Mouse (Mus musculus) forebrain, postnatal 0 days (tissue): ENCODE results near the gene Mrpl54. TPM values are rescaled to one million over a fixed set of nuclear protein-coding genes. Genes with fewer than 3 reads are reported as not detected.
A peak's percentile ranks its signal among the peaks of the same experiment; 100 is the strongest.

Source experiments
- ATAC-seq: fragments of 200-750 bp; cut with Nextera tagmentation; 2 replicates; pipeline ENCODE4 v1.8.0; 2017; ENCODE audit warnings: mild to moderate bottlenecking, moderate library complexity
- DNase-seq: peaks from one replicate; pipeline ENCODE4 v3.0.0-alpha.2; 2015
- H3K27ac ChIP-seq: fragments of 300-500 bp; sonication (generic); 2 replicates; pipeline ENCODE4 v1.5.1; 2014; ENCODE audit warnings: low read depth, mild to moderate bottlenecking, antibody characterized with exemption, low read length, moderate library complexity, mixed read lengths
- H3K27me3 ChIP-seq: fragments of 300-500 bp; sonication (generic); 2 replicates; pipeline ENCODE4 v1.6.1; 2014; ENCODE audit warnings: mild to moderate bottlenecking, low read length, mixed read lengths; ENCODE audit not compliant: insufficient read depth
- H3K36me3 ChIP-seq: fragments of 300-500 bp; sonication (generic); 2 replicates; pipeline ENCODE4 v1.6.1; 2014; ENCODE audit warnings: mild to moderate bottlenecking, moderate library complexity; ENCODE audit not compliant: insufficient read depth
- H3K4me1 ChIP-seq: fragments of 300-500 bp; sonication (generic); 2 replicates; pipeline ENCODE4 v1.6.1; 2014; ENCODE audit warnings: antibody characterized with exemption; ENCODE audit not compliant: insufficient read depth
- H3K4me2 ChIP-seq: fragments of 300-500 bp; sonication (generic); 2 replicates; pipeline ENCODE4 v1.6.1; 2014; ENCODE audit warnings: low read depth, mild to moderate bottlenecking, moderate library complexity
- H3K4me3 ChIP-seq: fragments of 300-500 bp; sonication (generic); 2 replicates; pipeline ENCODE4 v1.5.1; 2014; ENCODE audit warnings: low read depth, low read length, mixed read lengths
- H3K9ac ChIP-seq: fragments of 300-500 bp; sonication (generic); 2 replicates; pipeline ENCODE4 v1.6.1; 2014; ENCODE audit warnings: mild to moderate bottlenecking
- H3K9me3 ChIP-seq: fragments of 300-500 bp; sonication (generic); 2 replicates; pipeline ENCODE4 v1.6.1; 2016; ENCODE audit warnings: low read length
- CTCF ChIP-seq: sonication (generic); IDR thresholded peaks from 2 replicates; pipeline ENCODE4 v1.5.1; 2016; ENCODE audit warnings: antibody characterized with exemption, control low read depth, low read depth
- WGBS: fragments of 180-500 bp; shearing (Covaris S2); extraction: QIAGEN DNeasy Blood & Tissue Kit; methylation state at CpG from one replicate; pipeline ENCODE4 v1.1.7; 2014; 5-methylcytosine and 5-hydroxymethylcytosine counted together
- polyA plus RNA-seq: library from polyadenylated mRNA; unstranded; fragments of >200 nt; fragmentation: Nextera tagmentation; extraction: Ambion mirVana; gene quantifications from 2 replicates; pipeline ENCODE4 v1.2.1, GENCODE M21; 2015
- total RNA-seq: library from RNA; depleted of rRNA; stranded (reverse); fragments of >200 nt; gene quantifications from 2 replicates; pipeline ENCODE4 v1.2.3, GENCODE M21; 2014

Gene Mrpl54
- total and polyA plus RNA-seq, 2 experiments from 2014 or later: 94.9 to 134 TPM

- Histone ChIP-seq H3K4me1 (0 out of 2 replicates have a peak, but pooled peaks cover 4% of the 10 kb centered on the region), H3K4me3 (no peak overlapping the region), H3K27me3 (peaks cover 4% of the 10 kb centered on the region; the same call in 1 of the 2 replicates), H3K9ac (no peak overlapping the region), H3K27ac (no peak overlapping the region), H3K4me2 (no peak overlapping the region), H3K9me3 (no peaks in the 10 kb centered on the region), H3K36me3 (0 out of 2 replicates have a peak, but pooled peaks cover 4% of the 10 kb centered on the region)
- ATAC-seq: no peak
- no peak for DNase-seq
- 87% methylated on average over 12 of the region's 12 CpGs for WGBS
- no peak for TF ChIP-seq CTCF
Measured at GRCm38 (mm10) chr10:81236471-81237268, 30.1 kb downstream of the Mrpl54 start.

- Histone ChIP-seq H3K27me3 (no peaks in the 10 kb centered on the region), H3K9me3 (no peaks in the 10 kb centered on the region), H3K4me2 (peak overlapping the region; percentile 73), H3K9ac (no peak overlapping the region), H3K4me1 (peaks cover 7% of the 10 kb centered on the region), H3K36me3 (0 out of 2 replicates have a peak, but pooled peaks cover 4% of the 10 kb centered on the region), H3K27ac (no peak overlapping the region), H3K4me3 (no peak overlapping the region)
- 81% methylated on average over 6 of the region's 6 CpGs for WGBS
- DNase-seq: no peak
- no peak for TF ChIP-seq CTCF
- ATAC-seq: no peak
Measured at GRCm38 (mm10) chr10:81234206-81234605, 32.5 kb downstream of the Mrpl54 start.

DNA sequence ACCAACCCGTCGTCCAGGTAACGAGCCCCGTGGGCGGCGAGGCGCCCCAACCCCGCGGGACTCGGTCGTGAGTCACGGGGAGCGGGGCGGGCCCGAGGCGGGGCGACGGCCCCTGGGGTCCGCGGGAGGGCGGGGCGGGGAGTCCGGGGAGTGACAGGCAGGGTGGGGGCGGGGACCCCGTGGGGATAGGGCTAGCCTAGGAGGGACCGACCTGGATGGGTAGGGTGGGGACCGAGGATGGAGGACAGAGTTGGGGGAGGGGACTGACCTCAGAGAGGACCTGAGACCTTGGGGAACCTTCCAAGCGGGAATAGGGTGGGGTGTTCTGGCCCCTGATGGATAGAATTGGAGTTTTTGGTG lies 33.5 kb downstream of the Mrpl54 start:
- no peak for TF ChIP-seq CTCF
- Histone ChIP-seq H3K36me3 (0 out of 2 replicates have a peak, but pooled peaks cover 4% of the 10 kb centered on the region), H3K27ac (peak overlapping the region; percentile 62), H3K9me3 (no peaks in the 10 kb centered on the region), H3K9ac (peak overlapping the region; percentile 81), H3K27me3 (no peaks in the 10 kb centered on the region), H3K4me1 (peaks cover 17% of the 10 kb centered on the region), H3K4me3 (peak overlapping the region; percentile 72), H3K4me2 (peak overlapping the region; percentile 73)
- ATAC-seq: peak; percentile 21
- no peak for DNase-seq
- 4% methylated on average over 21 of the region's 28 CpGs for WGBS

- Histone ChIP-seq H3K4me2 (peak within 1 kb of the TSS; percentile 73), H3K4me1 (peaks cover 17% of the 10 kb centered on the region), H3K36me3 (0 out of 2 replicates have a peak, but pooled peaks cover 2% of the 10 kb centered on the region), H3K27ac (peak within 1 kb of the TSS; percentile 62), H3K9me3 (no peaks in the 10 kb centered on the region), H3K4me3 (peak within 1 kb of the TSS; percentile 72), H3K9ac (peak within 1 kb of the TSS; percentile 81), H3K27me3 (no peaks in the 10 kb centered on the region)
- DNase-seq (peak; percentile 90), ATAC-seq (peak; percentile 72)
- 15% methylated on average over 29 of the region's 29 CpGs for WGBS
- no peak for TF ChIP-seq CTCF
Measured at GRCm38 (mm10) chr10:81232580-81233225, 34.0 kb downstream of the Mrpl54 start, which contains the start of gene Zfr2. TSS of gene Zfr2 (plus strand) at chr10:81233155.

DNA sequence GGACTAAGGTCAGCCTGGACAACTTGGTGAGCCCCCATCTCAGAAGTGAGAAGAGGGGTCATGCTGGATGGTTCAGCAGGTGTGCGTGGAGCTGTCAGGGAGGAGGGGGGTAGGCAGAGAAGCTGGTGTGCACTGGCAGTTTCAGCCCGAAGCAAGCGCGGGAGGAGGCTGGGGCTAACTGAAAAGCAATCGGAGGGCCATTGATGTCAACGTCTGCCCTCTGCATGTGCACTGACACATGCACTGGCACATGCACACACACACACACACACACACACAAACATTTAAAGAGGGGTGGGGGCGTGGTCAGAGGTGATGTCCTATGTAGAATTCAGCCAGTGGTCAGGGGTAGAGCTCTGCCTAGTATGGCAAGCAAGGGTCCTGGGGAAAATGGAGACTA lies 35.3 kb downstream of the Mrpl54 start:
- 46% methylated on average over 7 of the region's 7 CpGs for WGBS
- peak overlapping the region; percentile 99; the same call in 1 of the 2 replicates for H3K9ac ChIP-seq
- peak overlapping the region; percentile 78 for H3K4me3 ChIP-seq
- peak overlapping the region; percentile 98 for H3K27ac ChIP-seq
- TF ChIP-seq CTCF: no peak
- no peaks in the 10 kb centered on the region for H3K36me3 ChIP-seq
- no peaks in the 10 kb centered on the region for H3K27me3 ChIP-seq
- ATAC-seq: no peak
- peak overlapping the region; percentile 72 for H3K4me2 ChIP-seq
- no peaks in the 10 kb centered on the region for H3K9me3 ChIP-seq
- no peak for DNase-seq
- peaks cover 17% of the 10 kb centered on the region for H3K4me1 ChIP-seq

DNA sequence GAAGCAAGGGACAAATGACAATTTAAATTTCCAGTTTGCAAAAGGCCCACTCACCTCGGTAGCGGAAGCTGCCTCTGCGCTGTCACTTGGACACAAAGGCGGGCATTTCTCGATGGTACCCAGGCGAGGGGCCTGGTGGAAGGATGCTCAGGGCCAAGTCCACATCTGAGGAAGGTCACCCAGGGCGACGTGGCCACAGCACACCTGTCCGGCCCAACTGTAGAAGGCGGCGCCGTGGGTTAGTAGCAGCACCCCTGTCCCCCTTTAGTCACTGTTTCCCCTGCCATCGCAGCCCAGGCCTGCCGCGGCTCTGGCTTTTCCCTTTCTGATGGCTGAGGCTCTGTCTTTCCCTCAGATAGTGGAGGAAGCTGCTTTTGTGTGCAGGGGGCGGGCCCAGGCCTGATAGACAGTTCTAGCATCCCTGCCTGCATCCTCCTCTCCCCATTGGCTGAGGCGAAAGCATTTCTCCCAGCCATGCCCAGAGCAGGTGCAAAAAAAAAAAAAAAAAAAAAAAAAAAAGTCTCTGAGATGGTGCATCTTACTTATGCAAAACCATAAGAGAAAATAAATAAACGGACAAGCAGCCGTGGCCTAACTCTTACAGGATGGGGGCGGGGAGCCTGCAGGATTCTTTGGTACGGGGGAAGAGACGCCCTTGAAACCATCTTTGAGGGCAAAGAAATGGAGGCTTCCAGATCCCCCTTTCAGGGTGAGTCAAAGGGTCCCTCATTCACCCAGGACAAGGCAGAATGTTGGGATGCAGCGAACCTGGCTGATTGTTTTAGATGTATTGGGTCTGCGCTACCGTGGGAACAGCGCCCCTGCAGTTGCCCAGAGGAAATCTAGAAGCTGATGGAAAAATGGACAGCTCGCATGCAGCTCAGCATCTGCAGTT lies 36.0 kb downstream of the Mrpl54 start, which contains the start of gene Atcay:
Gene Atcay (minus strand): TSS at position 396 of the 895 bp plus-strand sequence.
- Histone ChIP-seq H3K27ac (peak within 1 kb of the TSS; percentile 98), H3K9me3 (no peaks in the 10 kb centered on the region), H3K27me3 (no peaks in the 10 kb centered on the region), H3K4me3 (peak within 1 kb of the TSS; percentile 78), H3K4me1 (peaks cover 17% of the 10 kb centered on the region), H3K4me2 (peak within 1 kb of the TSS; percentile 72), H3K36me3 (0 out of 2 replicates have a peak, but pooled peaks cover 3% of the 10 kb centered on the region), H3K9ac (peak within 1 kb of the TSS; percentile 99)
- ATAC-seq (peak; percentile 95), DNase-seq (peak; percentile 91)
- peak; percentile 80 for TF ChIP-seq CTCF
- 3% methylated on average over 27 of the region's 27 CpGs for WGBS
